Mouse (Mus musculus): ENCODE measurements around the gene Pfdn6. TPM values are rescaled to one million over a fixed set of nuclear protein-coding genes. Genes with fewer than 3 reads are reported as not detected.
"Not testable (repeated sequence)": the region's sequence is repeated elsewhere in the genome, so short reads cannot be mapped to it uniquely, and the experiment has no call there.

Pfdn6 gene
- polyA plus RNA-seq, 1 experiment from 2014 or later = 180 TPM

DNA sequence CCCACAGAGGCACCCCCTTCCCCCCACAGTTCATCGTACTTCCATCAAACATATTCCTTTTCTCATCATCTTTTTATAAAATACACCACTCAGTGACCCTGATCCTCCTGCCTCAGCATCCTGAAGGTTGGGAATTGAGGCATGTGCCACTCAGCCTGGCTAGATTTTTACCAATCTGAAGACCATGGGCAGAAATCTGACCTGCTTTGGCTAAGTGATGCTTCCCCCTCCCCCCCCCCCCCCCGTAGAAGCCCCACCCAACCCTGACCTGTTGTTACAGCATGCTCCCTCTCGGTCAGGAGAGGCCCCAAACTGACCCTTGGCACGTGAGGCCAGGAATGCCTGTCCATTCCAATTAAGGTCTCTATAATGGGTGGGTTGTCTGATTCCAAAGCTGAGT, 35.3 kb downstream of the Pfdn6 start, which contains the start of gene Platr17:
Gene Platr17 (plus strand): TSS at position 301 of the 400 bp plus-strand sequence.
- not testable (repeated sequence) for H3K4me1 ChIP-seq; H3K36me3 ChIP-seq; H3K9me3 ChIP-seq (replicated peaks); ATAC-seq (ENCODE audit: low FRiP score); H3K4me2 ChIP-seq (replicated peaks); H3K27me3 ChIP-seq; H3K27ac ChIP-seq; H3K9ac ChIP-seq; H3K4me3 ChIP-seq
- WGBS = 13% methylated on average over 3 of the region's 4 CpGs

DNA sequence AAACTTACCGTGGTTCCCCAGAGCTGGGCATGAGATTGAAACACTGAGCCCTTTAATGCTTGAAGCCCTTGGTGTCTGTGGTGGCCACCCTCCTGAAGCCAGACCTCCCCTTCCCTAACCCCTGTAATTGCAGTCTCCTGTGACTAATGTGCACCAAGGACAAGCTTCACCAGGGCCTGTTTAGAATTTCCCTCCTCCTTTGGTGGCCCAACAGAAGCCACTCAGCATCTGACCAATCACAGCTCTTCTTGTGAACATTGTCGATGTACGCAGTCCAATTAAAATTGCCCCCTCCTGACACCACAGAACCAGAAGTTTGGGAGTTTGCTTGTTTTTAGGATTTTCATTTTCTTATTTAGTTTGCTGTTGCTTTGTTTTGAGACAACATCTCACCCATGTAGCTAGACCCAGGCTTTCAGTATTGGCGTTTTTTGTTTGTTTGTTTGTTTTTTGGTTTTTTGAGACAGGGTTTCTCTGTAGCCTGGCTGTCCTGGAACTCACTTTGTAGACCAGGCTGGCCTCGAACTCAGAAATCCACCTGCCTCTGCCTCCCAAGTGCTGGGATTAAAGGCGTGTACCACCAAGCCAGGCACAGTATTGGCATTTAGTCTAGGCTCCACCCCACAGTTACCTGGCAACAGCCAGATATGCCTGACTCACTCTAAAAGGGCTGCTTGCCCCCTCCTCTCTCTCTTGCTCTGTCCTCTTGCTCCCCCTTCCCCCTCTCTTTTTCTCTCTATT, 36.1 kb downstream of the Pfdn6 start:
- not testable (repeated sequence) for H3K4me3 ChIP-seq; H3K9ac ChIP-seq; H3K4me2 ChIP-seq (replicated peaks); H3K27ac ChIP-seq; H3K27me3 ChIP-seq; H3K4me1 ChIP-seq; ATAC-seq (ENCODE audit: low FRiP score); H3K9me3 ChIP-seq (replicated peaks); H3K36me3 ChIP-seq
- WGBS = 77% methylated on average over 6 of the region's 6 CpGs

DNA sequence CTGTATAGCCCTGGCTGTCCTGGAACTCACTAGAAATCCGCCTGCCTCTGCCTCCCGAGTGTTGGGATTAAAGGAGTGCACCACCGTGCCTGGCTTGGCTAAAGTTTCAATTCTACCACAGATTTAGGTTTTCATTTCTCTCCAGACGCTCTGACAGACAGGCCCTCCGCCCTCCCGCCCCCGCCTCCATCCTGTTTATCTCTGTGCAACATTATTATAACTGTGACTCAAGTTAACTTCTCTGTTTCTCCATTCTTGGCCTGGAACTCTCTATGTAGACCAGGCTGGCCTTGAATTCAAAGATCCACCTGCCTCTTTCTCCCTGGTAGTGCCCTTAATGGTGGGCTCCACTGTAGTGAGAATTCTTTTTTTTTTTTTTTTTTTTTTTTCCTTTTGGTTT, 37.7 kb downstream of the Pfdn6 start:
- no peak for ATAC-seq (ENCODE audit: low FRiP score)
- 88% methylated on average over 7 of the region's 7 CpGs for WGBS
- Histone ChIP-seq H3K9ac (no peak overlapping the region), H3K36me3 (no peaks in the 10 kb centered on the region), H3K4me2 (replicated peaks) (no peak overlapping the region), H3K27ac (no peak overlapping the region), H3K9me3 (replicated peaks) (no peaks in the 10 kb centered on the region), H3K27me3 (no peaks in the 10 kb centered on the region), H3K4me3 (no peak overlapping the region), H3K4me1 (no peaks in the 10 kb centered on the region)

DNA sequence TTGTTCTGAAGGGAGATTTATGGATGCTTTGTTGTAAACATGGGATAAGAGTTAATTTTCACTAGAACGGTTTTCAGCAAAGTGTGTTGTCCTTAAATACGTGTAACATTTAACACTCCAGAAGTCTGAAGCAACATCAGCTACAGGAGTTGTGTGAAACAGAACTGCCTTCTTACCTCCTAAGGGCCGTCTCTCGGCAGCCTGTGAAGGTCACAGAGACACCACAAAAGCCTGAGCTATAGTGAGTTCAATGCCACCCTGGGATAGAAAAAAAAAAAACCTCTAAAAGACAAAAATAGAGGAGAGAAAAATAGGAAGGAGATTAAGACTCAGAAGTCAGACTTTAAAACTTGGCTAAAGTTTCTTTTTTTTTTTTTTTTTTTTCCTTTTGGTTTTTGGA, 38.1 kb downstream of the Pfdn6 start:
- Histone ChIP-seq H3K9me3 (replicated peaks) (no peaks in the 10 kb centered on the region), H3K27me3 (no peaks in the 10 kb centered on the region), H3K4me3 (no peak overlapping the region), H3K36me3 (no peaks in the 10 kb centered on the region), H3K9ac (no peak overlapping the region), H3K4me1 (no peaks in the 10 kb centered on the region), H3K4me2 (replicated peaks) (no peak overlapping the region), H3K27ac (no peak overlapping the region)
- WGBS = 79% methylated on average over 4 of the region's 4 CpGs
- ATAC-seq (ENCODE audit: low FRiP score) = no peak

DNA sequence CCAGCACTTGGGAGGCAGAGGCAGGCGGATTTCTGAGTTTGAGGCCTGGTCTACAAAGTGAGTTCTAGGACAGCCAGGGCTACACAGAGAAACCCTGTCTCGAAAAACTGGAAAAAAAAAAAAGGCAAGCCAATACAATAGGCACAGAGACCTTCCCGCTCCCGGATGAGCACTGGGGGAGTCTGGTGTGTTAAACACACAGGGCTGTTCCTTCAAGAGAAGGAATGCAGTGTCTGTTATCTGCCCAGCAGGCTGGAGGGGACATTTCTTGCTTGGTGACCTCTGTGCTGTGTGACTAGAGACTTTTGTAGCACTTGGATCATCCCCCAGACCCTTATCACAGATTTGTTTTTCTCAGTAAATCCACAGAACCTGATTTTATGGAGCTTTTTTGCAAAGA, 38.5 kb downstream of the Pfdn6 start:
- no peak overlapping the region for H3K27ac ChIP-seq
- no peak overlapping the region for H3K9ac ChIP-seq
- no peaks in the 10 kb centered on the region for H3K36me3 ChIP-seq
- H3K4me2 ChIP-seq (replicated peaks) = no peak overlapping the region
- 70% methylated on average over 4 of the region's 4 CpGs for WGBS
- H3K27me3 ChIP-seq = no peaks in the 10 kb centered on the region
- no peaks in the 10 kb centered on the region for H3K4me1 ChIP-seq
- ATAC-seq (ENCODE audit: low FRiP score) = no peak
- no peak overlapping the region for H3K4me3 ChIP-seq
- H3K9me3 ChIP-seq (replicated peaks) = no peaks in the 10 kb centered on the region

DNA sequence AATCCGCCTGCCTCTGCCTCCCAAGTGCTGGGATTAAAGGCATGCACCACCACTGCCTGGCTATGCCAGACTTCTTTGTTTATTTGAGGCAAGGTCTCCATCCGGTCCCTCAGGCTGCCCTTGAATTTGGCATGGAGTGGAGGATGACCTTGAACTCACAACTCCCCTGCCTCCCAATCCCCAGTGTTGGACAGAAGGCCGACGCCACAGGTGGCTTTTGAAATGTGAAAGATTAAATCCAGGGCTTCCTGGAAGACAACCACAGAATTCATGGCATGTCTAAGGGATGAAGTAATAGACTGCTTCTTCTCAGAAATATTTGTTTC, 39.2 kb downstream of the Pfdn6 start:
- Histone ChIP-seq H3K27ac (no peak overlapping the region), H3K4me3 (no peak overlapping the region), H3K36me3 (no peaks in the 10 kb centered on the region), H3K9me3 (replicated peaks) (no peaks in the 10 kb centered on the region), H3K4me2 (replicated peaks) (no peak overlapping the region), H3K27me3 (no peaks in the 10 kb centered on the region), H3K9ac (no peak overlapping the region), H3K4me1 (no peaks in the 10 kb centered on the region)
- WGBS = 84% methylated on average over 4 of the region's 4 CpGs
- ATAC-seq (ENCODE audit: low FRiP score) = no peak

DNA sequence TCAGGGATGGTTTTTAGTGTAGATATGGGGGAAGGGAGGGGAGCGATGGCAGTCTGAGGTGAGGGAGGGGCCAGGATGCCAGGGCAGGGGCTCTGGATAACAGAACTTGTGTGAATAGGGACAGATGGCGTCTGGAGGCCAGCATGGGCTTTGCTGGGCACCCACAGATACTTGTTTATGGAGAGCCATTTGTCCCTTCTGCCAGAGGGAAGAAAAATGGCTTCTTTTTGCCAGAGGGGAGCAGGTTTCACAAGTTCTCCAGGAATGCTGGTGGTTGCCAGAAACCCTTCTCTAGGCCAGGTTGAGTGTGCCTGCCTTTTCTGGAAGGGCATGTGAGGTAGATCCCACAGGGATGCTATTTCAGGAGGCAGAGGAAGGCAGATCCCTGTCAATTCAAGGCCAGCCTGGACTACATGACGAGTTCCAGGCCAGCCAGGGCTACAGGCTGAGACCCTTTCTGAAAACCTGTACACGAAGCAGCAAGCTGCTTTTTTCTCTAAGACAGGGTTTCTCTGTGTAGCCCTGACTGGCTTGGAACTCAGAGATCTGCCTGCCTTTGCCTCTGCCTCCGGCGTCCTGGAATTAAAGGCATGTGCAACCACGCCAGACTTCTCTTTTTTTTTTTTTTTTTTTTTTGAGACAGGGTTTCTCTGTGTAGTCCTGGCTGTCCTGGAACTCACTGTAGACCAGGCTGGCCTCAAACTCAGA, 39.7 kb downstream of the Pfdn6 start:
- Histone ChIP-seq H3K9me3 (replicated peaks) (no peaks in the 10 kb centered on the region), H3K4me3 (no peak overlapping the region), H3K27me3 (no peaks in the 10 kb centered on the region), H3K4me1 (no peaks in the 10 kb centered on the region), H3K27ac (no peak overlapping the region), H3K36me3 (no peaks in the 10 kb centered on the region), H3K9ac (no peak overlapping the region), H3K4me2 (replicated peaks) (no peak overlapping the region)
- WGBS = 78% methylated on average over 7 of the region's 7 CpGs
- no peak for ATAC-seq (ENCODE audit: low FRiP score)

DNA sequence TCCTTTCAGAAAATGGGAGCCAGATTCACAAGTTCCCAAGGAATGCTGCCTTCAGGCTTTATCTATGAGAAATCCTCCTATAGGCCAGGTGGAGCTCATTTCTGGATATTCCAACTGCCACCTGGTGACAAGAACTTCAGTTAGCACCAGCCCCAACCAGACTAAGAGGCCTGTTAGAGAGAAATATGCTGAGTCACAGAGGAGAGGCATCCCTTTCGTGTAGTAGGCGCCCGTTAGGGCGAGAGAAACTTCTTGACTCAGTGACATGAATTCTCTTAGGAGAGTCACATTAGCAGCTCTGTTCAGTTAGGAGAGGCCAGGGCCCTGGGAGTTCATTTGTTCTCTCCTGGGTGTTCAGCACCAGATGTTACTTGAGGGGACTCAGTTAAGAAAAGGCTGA, 40.5 kb downstream of the Pfdn6 start:
- WGBS = 76% methylated on average over 4 of the region's 4 CpGs
- H3K4me3 ChIP-seq = no peak overlapping the region
- H3K27ac ChIP-seq = no peak overlapping the region
- H3K36me3 ChIP-seq = no peaks in the 10 kb centered on the region
- no peak overlapping the region for H3K4me2 ChIP-seq (replicated peaks)
- no peak overlapping the region for H3K9ac ChIP-seq
- H3K4me1 ChIP-seq = no peaks in the 10 kb centered on the region
- H3K9me3 ChIP-seq (replicated peaks) = no peaks in the 10 kb centered on the region
- ATAC-seq (ENCODE audit: low FRiP score) = no peak
- no peaks in the 10 kb centered on the region for H3K27me3 ChIP-seq

DNA sequence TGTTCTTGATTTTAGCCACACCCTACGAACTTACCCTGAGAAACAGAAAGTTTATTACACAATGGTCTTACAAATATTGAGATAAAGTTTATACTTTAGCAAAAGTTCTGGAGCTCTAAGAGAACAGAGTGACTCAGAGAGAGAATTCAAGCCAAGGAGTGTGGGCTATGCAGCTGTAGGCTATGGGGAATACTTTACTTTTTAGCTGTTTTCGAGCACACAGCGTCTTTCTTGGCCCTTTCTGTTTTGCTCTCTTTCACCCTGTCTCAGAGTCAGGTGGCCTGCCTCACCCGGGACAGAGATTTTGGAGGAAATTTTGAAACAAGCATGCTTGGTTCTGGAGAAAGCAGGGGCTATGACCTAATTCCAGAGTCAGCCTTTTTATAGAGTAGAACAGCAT, 42.0 kb downstream of the Pfdn6 start:
- H3K36me3 ChIP-seq; H3K27ac ChIP-seq; H3K4me3 ChIP-seq; H3K4me2 ChIP-seq (replicated peaks); ATAC-seq (ENCODE audit: low FRiP score); H3K4me1 ChIP-seq; H3K27me3 ChIP-seq; H3K9ac ChIP-seq; H3K9me3 ChIP-seq (replicated peaks): not testable (repeated sequence)
- WGBS = 87% methylated on average over 4 of the region's 4 CpGs

DNA sequence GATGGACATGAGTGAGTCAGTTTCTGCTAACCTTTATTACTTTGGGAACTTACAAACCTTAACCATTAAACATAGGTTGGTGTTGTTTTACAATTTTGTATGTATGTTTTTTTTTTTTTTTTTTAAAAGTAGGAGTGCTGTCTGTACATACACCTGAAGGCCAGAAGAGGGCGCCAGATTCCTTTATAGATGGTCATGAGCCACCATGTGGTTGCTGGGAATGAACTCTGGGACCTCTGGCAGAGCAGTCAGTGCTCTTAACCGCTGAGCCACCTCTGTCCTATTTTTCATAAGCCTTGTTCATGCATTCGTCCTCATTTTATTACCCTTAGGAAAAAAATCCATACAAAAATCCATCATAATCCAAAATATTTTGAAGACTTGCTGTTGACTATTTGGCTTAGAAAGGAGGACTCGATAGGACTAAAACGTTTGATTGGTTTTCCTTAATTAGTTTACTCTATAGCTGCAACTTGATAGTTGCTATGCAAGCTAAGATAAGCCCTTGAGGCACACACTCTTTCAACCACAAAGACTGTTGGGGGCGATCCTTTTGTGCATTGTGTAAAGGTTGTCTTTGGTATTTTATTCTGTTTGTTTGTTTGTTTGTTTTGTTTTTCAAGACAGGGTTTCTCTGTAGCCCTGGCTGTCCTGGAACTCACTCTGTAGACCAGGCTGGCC, 42.9 kb downstream of the Pfdn6 start:
- Histone ChIP-seq H3K27ac (no peak overlapping the region), H3K9me3 (replicated peaks) (no peaks in the 10 kb centered on the region), H3K4me1 (no peaks in the 10 kb centered on the region), H3K27me3 (no peaks in the 10 kb centered on the region; the same call in 1 of the 2 replicates), H3K4me2 (replicated peaks) (no peak overlapping the region), H3K9ac (no peak overlapping the region), H3K4me3 (no peak overlapping the region), H3K36me3 (no peaks in the 10 kb centered on the region)
- ATAC-seq (ENCODE audit: low FRiP score) = no peak
- WGBS = 45% methylated on average over 6 of the region's 6 CpGs

DNA sequence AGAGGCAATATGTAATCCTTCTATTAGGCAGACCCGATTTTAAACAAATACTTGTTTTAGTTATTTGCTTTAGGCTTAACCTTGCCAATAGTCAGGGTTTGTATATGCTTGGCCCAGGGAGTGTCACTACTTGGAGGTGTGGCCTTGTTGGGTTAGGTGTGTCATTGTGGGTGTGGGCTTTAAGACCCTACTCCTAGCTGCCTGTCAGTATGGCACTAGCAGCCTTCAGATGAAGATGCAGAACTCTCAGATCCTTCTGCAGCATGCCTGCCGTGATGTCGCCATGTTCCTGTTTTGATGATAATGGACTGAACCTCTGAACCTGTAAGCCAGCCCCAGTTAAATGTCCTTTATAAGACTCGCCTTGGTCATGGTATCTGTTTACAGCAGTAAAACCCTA, 47.1 kb downstream of the Pfdn6 start:
- ATAC-seq (ENCODE audit: low FRiP score); H3K4me2 ChIP-seq (replicated peaks); H3K27ac ChIP-seq; H3K4me1 ChIP-seq; H3K27me3 ChIP-seq; H3K9ac ChIP-seq; H3K36me3 ChIP-seq; H3K9me3 ChIP-seq (replicated peaks); H3K4me3 ChIP-seq: not testable (repeated sequence)
- 74% methylated on average over 4 of the region's 4 CpGs for WGBS

DNA sequence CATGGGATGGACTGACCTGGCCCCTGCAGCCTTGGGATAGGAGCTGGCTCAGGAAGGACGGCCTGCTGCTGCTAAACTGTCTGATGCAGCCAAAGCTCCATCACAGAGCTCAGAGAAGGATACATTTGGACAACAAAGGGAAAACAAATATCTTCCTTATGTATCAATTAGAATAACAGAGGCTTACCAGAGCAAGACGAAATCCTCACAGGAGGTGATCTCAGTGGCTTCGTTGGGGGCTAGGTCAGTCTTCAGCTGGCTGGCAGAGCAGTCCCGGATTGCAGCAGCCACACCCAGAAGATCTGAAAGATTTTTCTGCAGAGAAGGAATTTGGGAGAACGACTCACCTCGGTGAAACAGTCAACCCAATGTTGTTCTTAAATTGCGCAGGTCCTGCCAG, 47.7 kb downstream of the Pfdn6 start:
- Histone ChIP-seq H3K9me3 (replicated peaks) (no peaks in the 10 kb centered on the region), H3K27ac (no peak overlapping the region), H3K36me3 (no peaks in the 10 kb centered on the region), H3K4me2 (replicated peaks) (no peak overlapping the region), H3K4me3 (no peak overlapping the region), H3K4me1 (peaks cover 9% of the 10 kb centered on the region), H3K27me3 (no peaks in the 10 kb centered on the region; the same call in 1 of the 2 replicates), H3K9ac (no peak overlapping the region)
- WGBS = 11% methylated on average over 7 of the region's 7 CpGs
- no peak for ATAC-seq (ENCODE audit: low FRiP score)

DNA sequence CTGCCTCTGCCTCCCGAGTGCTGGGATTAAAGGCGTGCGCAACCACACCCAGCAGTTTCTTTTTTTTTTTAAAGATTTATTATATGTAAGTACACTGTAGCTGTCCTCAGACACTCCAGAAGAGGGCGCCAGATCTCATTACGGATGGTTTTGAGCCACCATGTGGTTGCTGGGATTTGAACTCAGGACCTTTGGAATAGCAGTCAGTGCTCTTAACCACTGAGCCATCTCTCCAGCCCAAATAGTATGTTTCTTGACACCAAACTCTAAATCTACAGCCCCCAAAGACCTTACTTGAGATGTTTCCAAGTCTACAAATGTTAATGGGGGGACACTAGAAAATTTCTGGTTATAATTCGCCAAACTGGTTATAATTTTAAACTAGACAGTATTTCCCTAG, 48.3 kb downstream of the Pfdn6 start:
- H3K4me3 ChIP-seq; H3K4me1 ChIP-seq; H3K9me3 ChIP-seq (replicated peaks); H3K27me3 ChIP-seq; H3K4me2 ChIP-seq (replicated peaks); ATAC-seq (ENCODE audit: low FRiP score); H3K36me3 ChIP-seq; H3K9ac ChIP-seq; H3K27ac ChIP-seq: not testable (repeated sequence)
- 68% methylated on average over 6 of the region's 6 CpGs for WGBS
